Mouse (Mus musculus) gastrocnemius, postnatal 4 days (tissue): Measurements from ENCODE around the gene Wasf2. TPM values are rescaled to one million over a fixed set of nuclear protein-coding genes. Genes with fewer than 3 reads are reported as not detected.

ENCODE experiments used
- DNase-seq, 2 experiments: peaks; one replicate each; pipeline ENCODE4 v3.0.0; 2021 to 2022; ENCODE audit warnings: low spot score in 2 of 2, mixed read lengths in 2 of 2
- long read RNA-seq, 2 experiments: library from polyadenylated mRNA; stranded (forward); transcript quantifications; one replicate each; pipeline ENCODE4 v2.0.0; 2021
- total RNA-seq, 2 experiments: library from RNA; stranded (reverse); gene quantifications; 2 replicates each; pipeline ENCODE4 v1.2.3; 2021

The Wasf2 gene
- 100 to 1,000 TPM; 110 TPM for total RNA-seq
- long read RNA-seq, experiment 1, full-length matches to known transcripts = 4 of 17 reads
- long read RNA-seq, experiment 1, partial matches to known transcripts = 0 of 17 reads
- long read RNA-seq, experiment 1, other reads (novel, unspliced or antisense) = 13 of 17 reads
- long read RNA-seq, experiment 2, full-length matches to known transcripts = 17 of 38 reads
- long read RNA-seq, experiment 2, partial matches to known transcripts = 2 of 38 reads
- long read RNA-seq, experiment 2, other reads (novel, unspliced or antisense) = 19 of 38 reads

GRCm38 (mm10) chr4:133129931-133130889 is at the start of gene Wasf2:
Gene Wasf2, plus strand, starts transcription at chr4:133130505.
- DNase-seq = peak; percentile 86 to 93

- peak in 1 of 2 experiments; percentile 10 for DNase-seq
Measured at GRCm38 (mm10) chr4:133080862-133081261, 49.4 kb upstream of the Wasf2 start.

- DNase-seq = peak in 1 of 2 experiments; percentile 9
Measured at GRCm38 (mm10) chr4:133082216-133082773, 48.0 kb upstream of the Wasf2 start.

GRCm38 (mm10) chr4:133083991-133084861 is 46.1 kb upstream of the Wasf2 start:
- DNase-seq = peak in 1 of 2 experiments; percentile 71

GRCm38 (mm10) chr4:133085011-133085782 is 45.1 kb upstream of the Wasf2 start:
- DNase-seq = peak in 1 of 2 experiments; percentile 45

- DNase-seq = peak in 1 of 2 experiments; percentile 51
Measured at GRCm38 (mm10) chr4:133085783-133086342, 44.4 kb upstream of the Wasf2 start.

GRCm38 (mm10) chr4:133087177-133087714 is 43.1 kb upstream of the Wasf2 start:
- peak in 1 of 2 experiments; percentile 16 for DNase-seq

GRCm38 (mm10) chr4:133087835-133088234 is 42.5 kb upstream of the Wasf2 start:
- peak in 1 of 2 experiments; percentile 52 for DNase-seq

- no peak for DNase-seq
Measured at GRCm38 (mm10) chr4:133089319-133089718, 41.0 kb upstream of the Wasf2 start.

- no peak for DNase-seq
Measured at GRCm38 (mm10) chr4:133089802-133090201, 40.5 kb upstream of the Wasf2 start.

GRCm38 (mm10) chr4:133090276-133090719 is 40.0 kb upstream of the Wasf2 start:
- peak in 1 of 2 experiments; percentile 26 for DNase-seq

- DNase-seq = peak in 1 of 2 experiments; percentile 57
Measured at GRCm38 (mm10) chr4:133090720-133091458, 39.4 kb upstream of the Wasf2 start.

GRCm38 (mm10) chr4:133091459-133091785 is 38.9 kb upstream of the Wasf2 start:
- no peak for DNase-seq

- DNase-seq = peak in 1 of 2 experiments; percentile 63
Measured at GRCm38 (mm10) chr4:133092453-133092901, 37.8 kb upstream of the Wasf2 start.

GRCm38 (mm10) chr4:133093056-133093455 is 37.2 kb upstream of the Wasf2 start:
- no peak for DNase-seq

GRCm38 (mm10) chr4:133093481-133094033 is 36.7 kb upstream of the Wasf2 start:
- peak in 1 of 2 experiments; percentile 23 for DNase-seq

- no peak for DNase-seq
Measured at GRCm38 (mm10) chr4:133094255-133094654, 36.0 kb upstream of the Wasf2 start.
